Mouse (Mus musculus): ENCODE results near the gene Txnrd1.

GRCm38 (mm10) chr10:82789181-82789580 lies 44.6 kb upstream of the Txnrd1 start:
- no peak for TF ChIP-seq CTCF (IDR thresholded peaks at IDR 0.05; ENCODE audit: borderline replicate concordance, extremely low read depth, insufficient read depth, insufficient read length)
- no peak for TF ChIP-seq POLR2A (IDR thresholded peaks at IDR 0.05; ENCODE audit: borderline replicate concordance, extremely low read depth, insufficient read depth, insufficient read length, poor library complexity, severe bottlenecking)

All from brain, embryonic 14.5 days (tissue).